Mouse (Mus musculus) embryonic facial prominence, embryonic 10.5 days (tissue): ENCODE data around the gene Zbp1. TPM values are rescaled to one million over a fixed set of nuclear protein-coding genes. Genes with fewer than 3 reads are reported as not detected.

Experiments used
- DNase-seq: peaks from one replicate; pipeline ENCODE4 v3.0.0-alpha.2; 2017; ENCODE audit warnings: low spot score
- H3K27ac ChIP-seq: fragments of 300-500 bp; sonication (generic); replicated peaks from 2 replicates; pipeline ENCODE4 v1.5.1; 2016; ENCODE audit warnings: mild to moderate bottlenecking
- H3K27me3 ChIP-seq: fragments of 300-500 bp; sonication (generic); replicated peaks from 2 replicates; pipeline ENCODE4 v1.6.1; 2016; ENCODE audit warnings: low read depth, mild to moderate bottlenecking; ENCODE audit not compliant: poor library complexity, severe bottlenecking
- H3K36me3 ChIP-seq: fragments of 300-500 bp; sonication (generic); replicated peaks from 2 replicates; pipeline ENCODE4 v1.6.1; 2016; ENCODE audit warnings: mild to moderate bottlenecking, moderate library complexity
- H3K4me1 ChIP-seq: fragments of 300-500 bp; sonication (generic); 2 replicates; pipeline ENCODE4 v1.6.1; 2016
- H3K4me3 ChIP-seq: fragments of 300-500 bp; sonication (generic); 2 replicates; pipeline ENCODE4 v1.5.1; 2016; ENCODE audit warnings: mild to moderate bottlenecking, moderate library complexity
- H3K9me3 ChIP-seq: fragments of 300-500 bp; sonication (generic); 2 replicates; pipeline ENCODE4 v1.6.1; 2016; ENCODE audit warnings: mild to moderate bottlenecking
- WGBS: fragments of 180-500 bp; shearing (Covaris S2); methylation state at CpG from one replicate; pipeline ENCODE4 v1.1.7; 2016; 5-methylcytosine and 5-hydroxymethylcytosine counted together
- polyA plus RNA-seq: library from polyadenylated mRNA; unstranded; fragments of >200 nt; fragmentation: Nextera tagmentation; extraction: Ambion mirVana; gene quantifications from 2 replicates; pipeline ENCODE4 v1.2.1, GENCODE M21; 2016

Zbp1 gene
- polyA plus RNA-seq, 1 experiment from 2014 or later: not detected

GRCm38 (mm10) chr2:173244108-173244507 lies 25.4 kb upstream of the Zbp1 start:
- no peaks in the 10 kb centered on the region for H3K36me3 ChIP-seq
- H3K9me3 ChIP-seq: no peaks in the 10 kb centered on the region
- no peak overlapping the region for H3K27ac ChIP-seq
- no peak for DNase-seq
- WGBS: 64% methylated on average over 3 of the region's 3 CpGs
- peaks cover 77% of the 10 kb centered on the region for H3K4me1 ChIP-seq
- peaks cover 26% of the 10 kb centered on the region for H3K27me3 ChIP-seq
- H3K4me3 ChIP-seq: no peak overlapping the region

GRCm38 (mm10) chr2:173243616-173244015 lies 24.9 kb upstream of the Zbp1 start:
- no peaks in the 10 kb centered on the region for H3K36me3 ChIP-seq
- 78% methylated on average over 9 of the region's 9 CpGs for WGBS
- H3K27ac ChIP-seq: no peak overlapping the region
- no peak for DNase-seq
- H3K4me3 ChIP-seq: no peak overlapping the region
- H3K4me1 ChIP-seq: peaks cover 82% of the 10 kb centered on the region
- H3K9me3 ChIP-seq: no peaks in the 10 kb centered on the region
- H3K27me3 ChIP-seq: peaks cover 26% of the 10 kb centered on the region

GRCm38 (mm10) chr2:173242874-173243273 lies 24.2 kb upstream of the Zbp1 start:
- H3K27me3 ChIP-seq: peaks cover 26% of the 10 kb centered on the region
- H3K4me1 ChIP-seq: peaks cover 82% of the 10 kb centered on the region
- no peak overlapping the region for H3K4me3 ChIP-seq
- no peaks in the 10 kb centered on the region for H3K36me3 ChIP-seq
- H3K27ac ChIP-seq: peak overlapping the region; percentile 52; the same call in 1 of the 2 replicates
- no peaks in the 10 kb centered on the region for H3K9me3 ChIP-seq
- 19% methylated on average over 12 of the region's 12 CpGs for WGBS
- DNase-seq: peak; percentile 46

- H3K27me3 ChIP-seq: peaks cover 22% of the 10 kb centered on the region
- no peak overlapping the region for H3K27ac ChIP-seq
- H3K4me3 ChIP-seq: no peak overlapping the region
- no peak for DNase-seq
- H3K9me3 ChIP-seq: no peaks in the 10 kb centered on the region
- 65% methylated on average over 9 of the region's 9 CpGs for WGBS
- no peaks in the 10 kb centered on the region for H3K36me3 ChIP-seq
- H3K4me1 ChIP-seq: peaks cover 83% of the 10 kb centered on the region
These were observed 22.0 kb upstream of the Zbp1 start for GRCm38 (mm10) chr2:173240738-173241137.

- Histone ChIP-seq H3K36me3 (peaks cover 3% of the 10 kb centered on the region), H3K9me3 (no peaks in the 10 kb centered on the region), H3K4me1 (peaks cover 88% of the 10 kb centered on the region), H3K27me3 (peaks cover 22% of the 10 kb centered on the region), H3K27ac (peak overlapping the region; percentile 59), H3K4me3 (no peak overlapping the region)
- 12% methylated on average over 14 of the region's 14 CpGs for WGBS
- no peak for DNase-seq
These were observed 19.8 kb upstream of the Zbp1 start for GRCm38 (mm10) chr2:173238522-173238921.

- Histone ChIP-seq H3K36me3 (peaks cover 31% of the 10 kb centered on the region), H3K27me3 (peaks cover 13% of the 10 kb centered on the region), H3K4me3 (no peak overlapping the region; the same call in 1 of the 2 replicates), H3K9me3 (no peaks in the 10 kb centered on the region), H3K4me1 (peaks cover 75% of the 10 kb centered on the region), H3K27ac (peak overlapping the region; percentile 66)
- no peak for DNase-seq
- 60% methylated on average over 8 of the region's 8 CpGs for WGBS
These were observed 17.0 kb upstream of the Zbp1 start for GRCm38 (mm10) chr2:173235435-173236332.

GRCm38 (mm10) chr2:173232766-173233099 lies 14.0 kb upstream of the Zbp1 start:
- Histone ChIP-seq H3K9me3 (no peaks in the 10 kb centered on the region), H3K27ac (no peak overlapping the region), H3K4me3 (no peak overlapping the region), H3K27me3 (no peaks in the 10 kb centered on the region; the same call in 1 of the 2 replicates), H3K4me1 (peaks cover 65% of the 10 kb centered on the region), H3K36me3 (peaks cover 54% of the 10 kb centered on the region)
- WGBS: 76% methylated on average over 8 of the region's 8 CpGs
- no peak for DNase-seq

- Histone ChIP-seq H3K27ac (no peak overlapping the region), H3K36me3 (peaks cover 58% of the 10 kb centered on the region)
- WGBS: 85% methylated on average over 22 of the region's 22 CpGs
These were observed 13.5 kb upstream of the Zbp1 start for GRCm38 (mm10) chr2:173232065-173232765.

GRCm38 (mm10) chr2:173229578-173230224 lies 11.0 kb upstream of the Zbp1 start:
- WGBS: 5% methylated on average over 10 of the region's 10 CpGs
- Histone ChIP-seq H3K27ac (0 out of 2 replicates have a peak overlapping the region, but pooled peaks have one; percentile 10), H3K27me3 (no peaks in the 10 kb centered on the region), H3K4me3 (peak overlapping the region; percentile 30; the same call in 1 of the 2 replicates), H3K9me3 (no peaks in the 10 kb centered on the region), H3K4me1 (peaks cover 55% of the 10 kb centered on the region), H3K36me3 (peaks cover 76% of the 10 kb centered on the region)
- DNase-seq: peak; percentile 93

More at GRCm38 (mm10) chr2:173232065-173232765, 13.5 kb upstream of the Zbp1 start:
- Histone ChIP-seq H3K9me3 (no peaks in the 10 kb centered on the region), H3K4me1 (peaks cover 62% of the 10 kb centered on the region), H3K4me3 (no peak overlapping the region), H3K27me3 (no peaks in the 10 kb centered on the region)
- no peak for DNase-seq

GRCm38 (mm10) chr2:173228567-173228966 lies 9.8 kb upstream of the Zbp1 start:
- peaks cover 73% of the 10 kb centered on the region for H3K36me3 ChIP-seq
- no peaks in the 10 kb centered on the region for H3K9me3 ChIP-seq
- H3K4me3 ChIP-seq: no peak overlapping the region
- peaks cover 57% of the 10 kb centered on the region for H3K4me1 ChIP-seq
- H3K27ac ChIP-seq: no peak overlapping the region
- WGBS: 83% methylated on average over 8 of the region's 8 CpGs
- no peaks in the 10 kb centered on the region for H3K27me3 ChIP-seq
- DNase-seq: no peak

- no peak overlapping the region for H3K4me3 ChIP-seq
- no peaks in the 10 kb centered on the region for H3K9me3 ChIP-seq
- H3K36me3 ChIP-seq: peaks cover 55% of the 10 kb centered on the region
- H3K27me3 ChIP-seq: no peaks in the 10 kb centered on the region
- peaks cover 56% of the 10 kb centered on the region for H3K4me1 ChIP-seq
- WGBS: 92% methylated on average over 8 of the region's 8 CpGs
- no peak for DNase-seq
- no peak overlapping the region for H3K27ac ChIP-seq
These were observed 8.1 kb upstream of the Zbp1 start for GRCm38 (mm10) chr2:173226792-173227191.

- DNase-seq: no peak
- Histone ChIP-seq H3K27ac (no peak overlapping the region), H3K4me3 (no peak overlapping the region), H3K27me3 (no peaks in the 10 kb centered on the region), H3K4me1 (peaks cover 50% of the 10 kb centered on the region), H3K9me3 (no peaks in the 10 kb centered on the region), H3K36me3 (peaks cover 46% of the 10 kb centered on the region)
- 75% methylated on average over 7 of the region's 7 CpGs for WGBS
These were observed 7.2 kb upstream of the Zbp1 start for GRCm38 (mm10) chr2:173225906-173226305.
